Mouse (Mus musculus) kidney, adult 2 months (tissue): ENCODE results near the gene Dcpp2. TPM values are rescaled to one million over a fixed set of nuclear protein-coding genes. Genes with fewer than 3 reads are reported as not detected.
A peak's percentile ranks its signal among the peaks of the same experiment; 100 is the strongest.
"Not testable (repeated sequence)": the region's sequence is repeated elsewhere in the genome, so short reads cannot be mapped to it uniquely, and the experiment has no call there.

Source experiments
- DNase-seq: peaks from one replicate; pipeline ENCODE4 v3.0.0; 2021
- H3K27ac ChIP-seq: fragments of 200-500 bp; 2 replicates; pipeline ENCODE4 v1.5.1; 2012; ENCODE audit warnings: low read depth, low read length, control low read depth, inconsistent platforms; ENCODE audit not compliant: insufficient read depth
- H3K27me3 ChIP-seq: fragments of 200-500 bp; replicated peaks from 2 replicates; pipeline ENCODE4 v1.6.1; 2012; ENCODE audit warnings: mild to moderate bottlenecking, moderate library complexity, low read length, inconsistent platforms; ENCODE audit not compliant: control insufficient read depth, insufficient read depth
- H3K36me3 ChIP-seq: fragments of 200-500 bp; 2 replicates; pipeline ENCODE4 v1.6.1; 2012; ENCODE audit warnings: mild to moderate bottlenecking, moderate library complexity, low read length, inconsistent platforms; ENCODE audit not compliant: control insufficient read depth, insufficient read depth
- H3K4me1 ChIP-seq: fragments of 200-500 bp; 2 replicates; pipeline ENCODE4 v1.6.1; 2011; ENCODE audit warnings: low read length; ENCODE audit not compliant: control insufficient read depth, insufficient read depth
- H3K4me3 ChIP-seq: fragments of 200-500 bp; 2 replicates; pipeline ENCODE4 v1.5.1; 2011; ENCODE audit warnings: mild to moderate bottlenecking, low read depth, low read length, control low read depth; ENCODE audit not compliant: insufficient read depth
- CTCF ChIP-seq: fragments of 200-500 bp; conservative IDR thresholded peaks from 2 replicates; pipeline ENCODE4 v1.5.1; 2011; ENCODE audit warnings: low read depth, mild to moderate bottlenecking, control low read depth, low read length, moderate library complexity, mixed read lengths; ENCODE audit not compliant: insufficient read depth, insufficient read length
- POLR2A ChIP-seq: fragments of 200-500 bp; IDR thresholded peaks from one replicate; pipeline ENCODE4 v1.6.1; 2011; ENCODE audit warnings: low read depth, low read length, control low read depth
- WGBS: fragments of 180-500 bp; shearing (Covaris S2); methylation state at CpG from one replicate; pipeline ENCODE4 v1.1.7; 2018; 5-methylcytosine and 5-hydroxymethylcytosine counted together
- polyA plus RNA-seq: library from polyadenylated mRNA; depleted of rRNA; stranded (reverse); fragments of >200 nt; gene quantifications from 2 replicates; pipeline ENCODE4 v1.2.3, GENCODE M21; 2012; rRNA removed

The Dcpp2 gene
- polyA plus RNA-seq: not detected in 2 replicates

GRCm38 (mm10) chr17:23880576-23880975 lies at the start of gene Dcpp2, which contains the start of gene Dcpp1:
Gene Dcpp2, plus strand, starts transcription at chr17:23880880.
Gene Dcpp1, plus strand, starts transcription at chr17:23880876.
- not testable (repeated sequence) for H3K27ac ChIP-seq, H3K4me1 ChIP-seq, H3K27me3 ChIP-seq, H3K4me3 ChIP-seq, DNase-seq, H3K36me3 ChIP-seq
- 70% methylated on average over 4 of the region's 4 CpGs for WGBS

- no peaks in the 10 kb centered on the region for H3K27me3 ChIP-seq
- no peak overlapping the region for H3K4me3 ChIP-seq
- WGBS: 100% methylated on average over 1 of the region's 1 CpGs
- no peaks in the 10 kb centered on the region for H3K36me3 ChIP-seq
- no peak for TF ChIP-seq POLR2A
- TF ChIP-seq CTCF: no peak
- DNase-seq: no peak
- H3K27ac ChIP-seq: no peak overlapping the region
- H3K4me1 ChIP-seq: peaks cover 3% of the 10 kb centered on the region; the same call in 1 of the 2 replicates
These were observed 49.5 kb upstream of the Dcpp2 start for GRCm38 (mm10) chr17:23831201-23831600.

GRCm38 (mm10) chr17:23836006-23836575 lies 44.6 kb upstream of the Dcpp2 start, which contains the start of gene Prss33:
Gene Prss33, minus strand, starts transcription at chr17:23836056.
- Histone ChIP-seq H3K4me1 (no peaks in the 10 kb centered on the region), H3K4me3 (no peak within 1 kb of the TSS), H3K27ac (no peak within 1 kb of the TSS), H3K36me3 (no peaks in the 10 kb centered on the region), H3K27me3 (no peaks in the 10 kb centered on the region)
- DNase-seq: no peak
- 85% methylated on average over 8 of the region's 8 CpGs for whole genome bisulfite sequencing
- TF ChIP-seq POLR2A (no peak), CTCF (no peak)

GRCm38 (mm10) chr17:23841145-23841544 lies 39.5 kb upstream of the Dcpp2 start:
- Histone ChIP-seq H3K36me3 (no peaks in the 10 kb centered on the region), H3K4me3 (no peak overlapping the region), H3K27me3 (0 out of 2 replicates have a peak, but pooled peaks cover 2% of the 10 kb centered on the region), H3K27ac (no peak overlapping the region), H3K4me1 (no peaks in the 10 kb centered on the region)
- DNase-seq: peak; percentile 72
- TF ChIP-seq POLR2A (no peak), CTCF (peak; percentile 45)
- WGBS: 35% methylated on average over 4 of the region's 4 CpGs

GRCm38 (mm10) chr17:23843141-23843811 lies 37.4 kb upstream of the Dcpp2 start:
- H3K4me1 ChIP-seq: no peaks in the 10 kb centered on the region
- H3K27me3 ChIP-seq: 0 out of 2 replicates have a peak, but pooled peaks cover 2% of the 10 kb centered on the region
- H3K27ac ChIP-seq: no peak overlapping the region
- TF ChIP-seq CTCF (0 out of 2 replicates have a peak, but pooled peaks have one; percentile 14), POLR2A (no peak)
- no peak for DNase-seq
- H3K36me3 ChIP-seq: no peaks in the 10 kb centered on the region
- no peak overlapping the region for H3K4me3 ChIP-seq
- WGBS: 56% methylated on average over 23 of the region's 23 CpGs

- TF ChIP-seq CTCF (peak; percentile 67), POLR2A (no peak)
- H3K27ac ChIP-seq: no peak within 1 kb of the TSS
- peak; percentile 55 for DNase-seq
- no peak within 1 kb of the TSS for H3K4me3 ChIP-seq
- no peaks in the 10 kb centered on the region for H3K4me1 ChIP-seq
- no peaks in the 10 kb centered on the region for H3K36me3 ChIP-seq
- 16% methylated on average over 19 of the region's 19 CpGs for WGBS
- 0 out of 2 replicates have a peak, but pooled peaks cover 2% of the 10 kb centered on the region for H3K27me3 ChIP-seq
These were observed 36.8 kb upstream of the Dcpp2 start, which contains the start of the genes Prss32 and Prss41 for GRCm38 (mm10) chr17:23843812-23844273. Gene Prss32, plus strand, starts transcription at chr17:23843855. Gene Prss41, minus strand, starts transcription at chr17:23844172.

- H3K4me1 ChIP-seq: no peaks in the 10 kb centered on the region
- no peak overlapping the region for H3K27ac ChIP-seq
- H3K4me3 ChIP-seq: no peak overlapping the region
- H3K27me3 ChIP-seq: no peaks in the 10 kb centered on the region
- WGBS: 70% methylated on average over 2 of the region's 2 CpGs
- 0 out of 2 replicates have a peak, but pooled peaks have one; percentile 22 for TF ChIP-seq CTCF
- no peak for TF ChIP-seq POLR2A
- no peak for DNase-seq
- H3K36me3 ChIP-seq: no peaks in the 10 kb centered on the region
These were observed 30.7 kb upstream of the Dcpp2 start for GRCm38 (mm10) chr17:23850028-23850427.
